Mouse (Mus musculus) midbrain, embryonic 16.5 days (tissue): ENCODE measurements around the gene Ttc1. TPM values are rescaled to one million over a fixed set of nuclear protein-coding genes. Genes with fewer than 3 reads are reported as not detected.

Experiments used
- ATAC-seq: fragments of 200-750 bp; cut with Nextera tagmentation; 2 replicates; pipeline ENCODE4 v1.8.0; 2017; ENCODE audit warnings: moderate TSS enrichment
- H3K27ac ChIP-seq: fragments of 300-500 bp; sonication (generic); 2 replicates; pipeline ENCODE4 v1.5.1; 2014; ENCODE audit warnings: mild to moderate bottlenecking, low read length, mixed read lengths
- H3K27me3 ChIP-seq: fragments of 300-500 bp; sonication (generic); 2 replicates; pipeline ENCODE4 v1.6.1; 2014; ENCODE audit warnings: low read depth, low read length, mixed read lengths; ENCODE audit not compliant: control insufficient read depth, insufficient read depth
- H3K36me3 ChIP-seq: fragments of 300-500 bp; sonication (generic); 2 replicates; pipeline ENCODE4 v1.6.1; 2014; ENCODE audit warnings: mild to moderate bottlenecking, low read length, moderate library complexity, mixed read lengths; ENCODE audit not compliant: control insufficient read depth, insufficient read depth
- H3K4me1 ChIP-seq: fragments of 300-500 bp; sonication (generic); 2 replicates; pipeline ENCODE4 v1.6.1; 2014; ENCODE audit warnings: mild to moderate bottlenecking, low read length, mixed read lengths; ENCODE audit not compliant: control insufficient read depth, insufficient read depth
- H3K4me2 ChIP-seq: fragments of 300-500 bp; sonication (generic); 2 replicates; pipeline ENCODE4 v1.6.1; 2014; ENCODE audit warnings: mild to moderate bottlenecking, low read length, mixed read lengths
- H3K4me3 ChIP-seq: fragments of 300-500 bp; sonication (generic); 2 replicates; pipeline ENCODE4 v1.5.1; 2014; ENCODE audit warnings: low read depth, mild to moderate bottlenecking, low read length, moderate library complexity, mixed read lengths
- H3K9ac ChIP-seq: fragments of 300-500 bp; sonication (generic); 2 replicates; pipeline ENCODE4 v1.6.1; 2014; ENCODE audit warnings: low read depth, low read length, mixed read lengths
- H3K9me3 ChIP-seq: fragments of 300-500 bp; sonication (generic); replicated peaks from 2 replicates; pipeline ENCODE4 v1.6.1; 2014; ENCODE audit warnings: mild to moderate bottlenecking, low read length, mixed read lengths; ENCODE audit not compliant: control insufficient read depth, poor library complexity, severe bottlenecking
- WGBS: fragments of 180-500 bp; shearing (Covaris S2); extraction: QIAGEN DNeasy Blood & Tissue Kit; methylation state at CpG from one replicate; pipeline ENCODE4 v1.1.7; 2014; 5-methylcytosine and 5-hydroxymethylcytosine counted together
- polyA plus RNA-seq: library from polyadenylated mRNA; unstranded; fragments of >200 nt; fragmentation: Nextera tagmentation; extraction: Ambion mirVana; gene quantifications from 2 replicates; pipeline ENCODE4 v1.2.1, GENCODE M21; 2015

Ttc1 gene
- polyA plus RNA-seq, 1 experiment from 2014 or later: 79.3 TPM

DNA sequence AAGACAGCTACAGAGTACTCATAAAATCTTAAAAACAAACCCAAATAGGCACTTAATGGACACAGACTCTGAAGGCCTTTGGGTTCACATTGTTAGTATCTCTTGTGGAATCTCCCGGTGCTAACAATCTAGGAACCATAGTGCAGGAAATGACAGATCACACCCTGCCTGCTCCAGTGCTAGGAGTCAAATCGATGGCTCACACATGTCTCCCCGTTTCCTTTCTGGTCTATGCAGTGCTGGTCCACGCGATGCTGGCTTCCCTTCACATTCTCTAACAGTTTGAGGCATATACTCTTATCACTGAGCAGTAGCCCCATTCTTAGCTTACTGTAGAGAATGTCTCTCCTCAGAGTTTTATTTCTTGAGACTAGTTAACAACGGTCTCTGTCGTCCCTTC lies 20.0 kb downstream of the Ttc1 start:
- Histone ChIP-seq H3K4me3 (no peak overlapping the region), H3K4me2 (no peak overlapping the region), H3K36me3 (peaks cover 20% of the 10 kb centered on the region), H3K4me1 (no peaks in the 10 kb centered on the region), H3K27me3 (no peaks in the 10 kb centered on the region), H3K9ac (no peak overlapping the region), H3K9me3 (no peaks in the 10 kb centered on the region), H3K27ac (no peak overlapping the region)
- no peak for ATAC-seq
- 88% methylated on average over 7 of the region's 7 CpGs for WGBS

DNA sequence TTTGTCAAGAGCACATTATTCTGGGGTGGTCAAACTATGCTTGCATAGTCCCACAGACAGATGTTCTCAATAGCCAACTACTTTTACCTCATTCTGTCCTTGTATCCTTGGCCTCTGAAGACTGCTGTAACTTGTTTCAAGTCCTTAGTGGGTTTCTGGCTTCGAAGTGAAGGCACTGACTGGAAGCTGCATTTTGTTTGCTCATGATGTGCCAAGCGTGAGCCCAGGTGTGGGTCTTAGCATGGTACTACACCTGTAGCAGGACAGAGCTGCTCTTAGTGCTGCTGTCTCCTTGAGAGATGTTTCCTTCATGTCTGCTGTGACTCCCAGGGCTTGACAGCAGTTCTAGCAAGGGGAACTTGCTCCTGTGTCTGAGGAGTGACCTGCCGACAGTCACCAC lies 24.4 kb downstream of the Ttc1 start:
- H3K36me3 ChIP-seq: peaks cover 2% of the 10 kb centered on the region
- no peaks in the 10 kb centered on the region for H3K9me3 ChIP-seq
- no peak overlapping the region for H3K27ac ChIP-seq
- no peaks in the 10 kb centered on the region for H3K27me3 ChIP-seq
- no peak overlapping the region for H3K4me3 ChIP-seq
- no peak overlapping the region for H3K4me2 ChIP-seq
- no peaks in the 10 kb centered on the region for H3K4me1 ChIP-seq
- WGBS: 87% methylated on average over 3 of the region's 3 CpGs
- H3K9ac ChIP-seq: no peak overlapping the region
- no peak for ATAC-seq

DNA sequence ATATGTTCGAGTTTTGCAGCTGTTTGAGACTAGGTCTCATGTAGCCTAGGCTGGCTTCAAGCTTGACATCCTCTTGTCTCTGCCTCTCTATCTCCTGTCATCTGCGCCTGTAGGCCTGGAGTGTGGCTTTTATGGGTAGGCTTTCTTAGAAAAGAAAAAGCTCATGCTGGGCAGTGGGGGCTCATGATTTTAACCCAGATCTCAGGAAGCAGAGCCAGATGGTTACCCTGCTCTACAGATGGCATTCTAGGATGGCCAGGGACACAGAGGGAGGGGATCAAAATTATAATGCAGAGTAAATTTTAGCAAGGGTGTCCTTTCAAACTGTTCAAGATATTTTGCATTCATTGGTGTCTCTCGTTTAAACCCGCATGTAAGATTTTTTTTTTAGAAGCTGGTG lies 35.6 kb downstream of the Ttc1 start:
- H3K27me3 ChIP-seq: no peaks in the 10 kb centered on the region
- ATAC-seq: no peak
- H3K27ac ChIP-seq: no peak overlapping the region
- no peak overlapping the region for H3K9ac ChIP-seq
- H3K4me1 ChIP-seq: no peaks in the 10 kb centered on the region
- H3K4me3 ChIP-seq: no peak overlapping the region
- 0 out of 2 replicates have a peak, but pooled peaks cover 2% of the 10 kb centered on the region for H3K36me3 ChIP-seq
- WGBS: 86% methylated on average over 4 of the region's 4 CpGs
- H3K4me2 ChIP-seq: no peak overlapping the region
- H3K9me3 ChIP-seq: no peaks in the 10 kb centered on the region

- peaks cover 13% of the 10 kb centered on the region; the same call in 1 of the 2 replicates for H3K36me3 ChIP-seq
- no peak overlapping the region for H3K9ac ChIP-seq
- no peak overlapping the region for H3K27ac ChIP-seq
- WGBS: 91% methylated on average over 2 of the region's 2 CpGs
- no peaks in the 10 kb centered on the region for H3K27me3 ChIP-seq
- no peak for ATAC-seq
- no peak overlapping the region for H3K4me2 ChIP-seq
- no peaks in the 10 kb centered on the region for H3K9me3 ChIP-seq
- no peaks in the 10 kb centered on the region for H3K4me1 ChIP-seq
- H3K4me3 ChIP-seq: no peak overlapping the region
These were observed 39.4 kb downstream of the Ttc1 start for GRCm38 (mm10) chr11:43708409-43708808.

- 85% methylated on average over 10 of the region's 10 CpGs for WGBS
These were observed 42.1 kb downstream of the Ttc1 start for GRCm38 (mm10) chr11:43705751-43706150.

DNA sequence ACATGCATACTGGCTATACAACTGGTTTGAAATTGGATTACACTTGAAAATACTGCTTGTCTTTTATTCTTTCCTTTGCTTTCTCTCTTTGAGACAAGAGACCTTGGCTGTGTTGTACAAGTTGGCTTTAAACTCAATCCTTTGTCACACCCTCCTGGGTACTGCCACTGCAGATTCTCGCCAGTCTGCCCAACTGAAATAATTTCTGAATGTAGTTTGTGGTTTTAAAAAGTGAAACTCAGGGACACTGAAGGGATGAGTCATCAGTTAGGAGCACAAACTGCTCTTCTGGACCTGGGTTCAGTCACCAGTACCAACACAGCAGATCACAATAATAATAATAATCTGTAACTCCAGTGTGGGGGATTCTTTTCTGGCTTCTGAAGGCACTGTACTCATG lies 44.3 kb downstream of the Ttc1 start:
- WGBS: 84% methylated on average over 1 of the region's 1 CpGs
- ATAC-seq: no peak
- H3K4me3 ChIP-seq: no peak overlapping the region
- H3K9ac ChIP-seq: no peak overlapping the region
- peaks cover 13% of the 10 kb centered on the region; the same call in 1 of the 2 replicates for H3K36me3 ChIP-seq
- no peaks in the 10 kb centered on the region for H3K9me3 ChIP-seq
- H3K4me1 ChIP-seq: no peaks in the 10 kb centered on the region
- H3K27me3 ChIP-seq: no peaks in the 10 kb centered on the region
- no peak overlapping the region for H3K27ac ChIP-seq
- H3K4me2 ChIP-seq: no peak overlapping the region

More at GRCm38 (mm10) chr11:43705751-43706150, 42.1 kb downstream of the Ttc1 start:
- Histone ChIP-seq H3K36me3 (peaks cover 13% of the 10 kb centered on the region; the same call in 1 of the 2 replicates), H3K4me2 (no peak overlapping the region), H3K4me1 (no peaks in the 10 kb centered on the region), H3K4me3 (no peak overlapping the region), H3K27me3 (no peaks in the 10 kb centered on the region), H3K9me3 (no peaks in the 10 kb centered on the region), H3K27ac (no peak overlapping the region), H3K9ac (no peak overlapping the region)
- ATAC-seq: no peak

GRCm38 (mm10) chr11:43700291-43700690 lies 47.5 kb downstream of the Ttc1 start:
- H3K4me3 ChIP-seq: no peak overlapping the region
- H3K36me3 ChIP-seq: peaks cover 7% of the 10 kb centered on the region; the same call in 1 of the 2 replicates
- H3K27me3 ChIP-seq: no peaks in the 10 kb centered on the region
- H3K4me2 ChIP-seq: no peak overlapping the region
- no peak for ATAC-seq
- H3K9ac ChIP-seq: no peak overlapping the region
- H3K9me3 ChIP-seq: no peaks in the 10 kb centered on the region
- no peaks in the 10 kb centered on the region for H3K4me1 ChIP-seq
- WGBS: over 99% methylated on average over 3 of the region's 3 CpGs
- no peak overlapping the region for H3K27ac ChIP-seq

GRCm38 (mm10) chr11:43698621-43699020 lies 49.2 kb downstream of the Ttc1 start:
- Histone ChIP-seq H3K27ac (no peak overlapping the region), H3K9me3 (no peaks in the 10 kb centered on the region), H3K4me3 (no peak overlapping the region)

DNA sequence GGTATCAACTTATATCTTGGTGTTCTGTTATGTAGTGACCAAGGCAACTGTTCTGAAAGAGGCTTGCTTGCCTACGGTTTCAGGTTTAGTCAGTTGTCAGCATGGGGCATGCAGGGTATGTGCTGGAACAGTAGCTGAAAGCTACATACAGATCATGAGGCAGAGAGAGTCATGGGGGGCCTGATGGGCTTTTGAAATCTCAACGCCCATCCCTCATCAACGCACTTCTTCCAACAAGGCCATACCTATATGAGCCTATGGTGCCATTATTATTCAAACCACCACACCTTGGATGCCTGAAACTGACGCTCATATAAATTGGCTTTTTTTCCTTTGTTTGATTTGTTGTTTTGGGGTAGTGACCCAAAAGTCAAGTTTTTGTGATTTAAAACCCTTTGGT lies 51.2 kb downstream of the Ttc1 start:
- Histone ChIP-seq H3K4me2 (no peak overlapping the region), H3K4me1 (no peaks in the 10 kb centered on the region), H3K9me3 (no peaks in the 10 kb centered on the region), H3K9ac (no peak overlapping the region), H3K27ac (no peak overlapping the region), H3K27me3 (no peaks in the 10 kb centered on the region), H3K4me3 (no peak overlapping the region), H3K36me3 (peaks cover 13% of the 10 kb centered on the region)
- 86% methylated on average over 4 of the region's 4 CpGs for WGBS
- ATAC-seq: no peak

More at GRCm38 (mm10) chr11:43698621-43699020, 49.2 kb downstream of the Ttc1 start:
- Histone ChIP-seq H3K36me3 (peaks cover 6% of the 10 kb centered on the region; the same call in 1 of the 2 replicates), H3K27me3 (no peaks in the 10 kb centered on the region), H3K9ac (no peak overlapping the region), H3K4me1 (no peaks in the 10 kb centered on the region), H3K4me2 (no peak overlapping the region)
- WGBS: 93% methylated on average over 5 of the region's 5 CpGs
- ATAC-seq: no peak
